Mouse (Mus musculus): ENCODE data around the gene Fam3c. TPM values are rescaled to one million over a fixed set of nuclear protein-coding genes. Genes with fewer than 3 reads are reported as not detected.

Fam3c gene
- polyA plus RNA-seq (2017; shearing (Covaris generic)), result 191 TPM

DNA sequence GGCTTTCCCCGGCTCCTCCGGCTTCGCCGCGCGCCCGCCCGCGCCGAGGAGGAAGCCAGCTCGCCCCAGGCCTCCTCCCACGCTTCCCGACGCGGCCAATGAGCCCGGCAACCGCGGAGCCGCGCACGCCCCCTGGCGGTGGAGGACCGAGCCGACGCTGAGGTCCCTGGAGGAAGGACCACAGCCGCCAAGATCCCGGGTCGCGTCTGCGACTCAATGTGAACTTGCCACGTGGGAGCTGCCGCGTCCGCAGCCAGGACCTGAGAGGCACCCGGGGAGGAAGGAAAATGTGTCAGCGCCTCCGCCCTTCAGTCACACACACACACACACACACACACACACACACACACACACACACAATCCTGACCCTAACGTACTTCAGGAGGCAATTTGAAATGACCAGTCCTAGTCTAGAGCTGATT lies at the start of gene Fam3c:
Fam3c (minus strand) TSS at position 158 of the 422 bp plus-strand sequence.

DNA sequence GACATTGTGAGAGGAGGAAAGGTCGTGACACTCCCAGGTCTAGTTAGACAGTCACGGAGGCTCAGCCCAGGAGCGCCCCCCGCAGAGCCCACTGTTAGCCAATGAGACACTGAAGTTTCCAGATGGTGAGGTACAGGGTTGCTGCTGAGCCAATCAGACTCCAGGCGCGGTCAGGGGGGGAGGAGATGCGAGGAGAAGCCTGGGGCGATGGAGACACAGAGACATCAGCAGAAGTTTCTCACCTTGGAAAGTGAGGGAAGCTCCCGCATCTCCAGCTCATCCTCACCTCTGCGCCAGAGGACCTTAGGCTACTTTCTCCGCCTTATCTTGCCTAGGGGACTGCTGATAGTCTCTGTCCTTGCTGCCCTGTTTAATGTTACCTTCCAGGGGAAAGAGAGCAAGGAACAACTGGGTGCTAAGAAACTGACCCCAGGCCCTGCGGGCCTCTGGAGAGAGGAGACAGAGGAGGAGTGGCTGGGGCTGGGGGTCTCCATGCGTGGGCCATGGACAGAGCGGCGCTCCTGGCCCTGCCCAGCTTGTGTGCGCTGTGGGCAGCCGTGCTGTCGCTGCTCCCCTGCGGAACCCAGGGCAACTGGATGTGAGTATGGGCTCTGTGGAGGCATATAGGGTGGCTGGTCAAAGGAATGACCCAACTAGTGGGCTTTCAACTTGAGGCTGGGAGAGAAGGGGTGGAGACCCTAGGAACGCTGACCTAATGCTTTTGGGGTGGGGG lies 67.9 kb downstream of the Fam3c start, which contains the start of gene Wnt16:
Wnt16 (plus strand) TSS at position 224 of the 733 bp plus-strand sequence.

Other genes with a start within 250 kb of the Fam3c start
- not detected for gene Wnt16, start 68.0 kb downstream of the Fam3c start, polyA plus RNA-seq (2017; shearing (Covaris generic))